Mouse (Mus musculus) myocyte (in vitro differentiated cells): Measurements from ENCODE around the gene Eif4a1.

ENCODE experiments used
- E2F4 ChIP-seq: IDR thresholded peaks from one replicate; pipeline ENCODE4 v1.6.1; 2011; ENCODE audit warnings: mild to moderate bottlenecking, control low read depth, moderate library complexity; ENCODE audit not compliant: insufficient read depth
- MAX ChIP-seq: IDR thresholded peaks from one replicate; pipeline ENCODE4 v1.6.1; 2011; ENCODE audit warnings: low read depth, mild to moderate bottlenecking, control low read depth
- MYOD1 ChIP-seq, 3 experiments: IDR thresholded peaks; one replicate each; pipeline ENCODE4 v1.6.1; 2011; ENCODE audit warnings: control low read depth in 2 of 3, low read depth in 2 of 3, mild to moderate bottlenecking in 2 of 3, moderate library complexity in 1 of 3; ENCODE audit not compliant: insufficient read length in 2 of 3, control insufficient read depth in 1 of 3
- POLR2A ChIP-seq: IDR thresholded peaks from one replicate; pipeline ENCODE4 v1.6.1; 2011; ENCODE audit warnings: low read depth, mild to moderate bottlenecking, control low read depth, moderate library complexity; ENCODE audit not compliant: insufficient read length
- USF1 ChIP-seq: IDR thresholded peaks from one replicate; pipeline ENCODE4 v1.6.1; 2011; ENCODE audit warnings: low read depth, mild to moderate bottlenecking, control low read depth, moderate library complexity

- TF ChIP-seq POLR2A (no peak), USF1 (no peak), MYOD1 (IDR thresholded peaks at IDR 0.05; ENCODE audit: control insufficient read depth in 1 of 3, insufficient read length in 2 of 3, low read depth in 2 of 3) (no peak), MAX (no peak), E2F4 (no peak)
Measured at GRCm38 (mm10) chr11:69685526-69686148, 13.4 kb upstream of the Eif4a1 start, which contains the start of gene Tnfsf13.
